Mouse (Mus musculus) gastrocnemius, postnatal 25 days (tissue): ENCODE results near the gene Cpa4. TPM values are rescaled to one million over a fixed set of nuclear protein-coding genes. Genes with fewer than 3 reads are reported as not detected.
A peak's percentile ranks its signal among the peaks of the same experiment; 100 is the strongest.

Experiments
- DNase-seq: peaks from one replicate; pipeline ENCODE4 v3.0.0; 2022
- total RNA-seq, 2 experiments: library from RNA; stranded (reverse); gene quantifications; 1 replicate in 1 of 2; 2 replicates in 1 of 2; pipeline ENCODE4 v1.2.3; 2021

The Cpa4 gene
- total RNA-seq, 2 experiments from 2014 or later, result not detected

DNA sequence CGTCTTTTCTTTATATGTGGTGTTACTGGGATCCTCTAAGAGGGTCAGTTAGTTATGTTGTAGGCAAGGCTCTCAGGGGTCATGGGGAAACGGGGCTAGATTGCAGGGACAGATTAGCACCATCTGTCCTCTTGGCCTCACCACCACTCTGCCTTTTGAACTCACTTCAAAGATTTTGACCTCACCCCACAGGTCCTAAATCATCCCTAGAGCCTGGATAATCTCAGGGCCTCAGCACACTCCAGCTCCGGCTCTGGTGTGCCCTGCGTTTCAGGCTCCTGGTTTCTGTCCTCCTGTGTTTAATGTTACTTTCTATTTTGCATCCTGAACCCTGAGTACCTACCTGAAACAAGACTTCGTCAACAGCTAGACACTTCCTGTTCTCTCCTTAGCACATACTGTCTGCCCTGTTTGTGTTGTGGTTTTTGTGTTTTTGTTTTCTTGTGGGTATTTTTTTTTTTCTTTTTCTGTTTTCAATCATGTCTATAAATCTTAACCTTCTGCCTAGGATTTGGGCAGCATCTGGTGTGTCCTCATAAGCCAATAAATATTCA is 23.8 kb downstream of the Cpa4 start:
- DNase-seq, result no peak

DNA sequence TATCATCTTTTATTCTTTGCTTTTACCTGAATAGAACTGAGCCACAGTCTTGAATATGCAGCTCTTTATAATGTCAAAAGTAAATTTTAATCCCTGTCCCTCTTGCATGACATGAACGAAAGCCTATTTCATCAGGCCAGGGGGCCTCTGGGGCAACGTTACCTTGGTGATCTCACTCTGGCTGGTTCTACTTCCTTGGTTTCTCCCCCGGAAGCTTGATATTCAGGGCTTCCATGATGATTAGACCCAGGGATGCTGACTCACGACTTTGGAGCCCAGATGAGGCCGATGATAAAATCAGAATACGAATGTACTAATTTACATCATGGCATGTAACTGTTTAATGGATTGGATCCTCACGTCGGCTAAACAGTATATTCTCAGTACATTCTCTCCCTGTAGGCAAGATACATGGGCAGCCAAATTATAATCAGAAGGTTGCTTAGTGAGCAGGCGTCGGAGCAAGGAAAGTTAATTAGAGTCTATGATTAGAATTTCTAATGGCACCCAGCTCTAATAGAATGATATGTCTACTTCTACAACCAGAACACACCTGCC is 24.3 kb downstream of the Cpa4 start:
- DNase-seq, result no peak

DNA sequence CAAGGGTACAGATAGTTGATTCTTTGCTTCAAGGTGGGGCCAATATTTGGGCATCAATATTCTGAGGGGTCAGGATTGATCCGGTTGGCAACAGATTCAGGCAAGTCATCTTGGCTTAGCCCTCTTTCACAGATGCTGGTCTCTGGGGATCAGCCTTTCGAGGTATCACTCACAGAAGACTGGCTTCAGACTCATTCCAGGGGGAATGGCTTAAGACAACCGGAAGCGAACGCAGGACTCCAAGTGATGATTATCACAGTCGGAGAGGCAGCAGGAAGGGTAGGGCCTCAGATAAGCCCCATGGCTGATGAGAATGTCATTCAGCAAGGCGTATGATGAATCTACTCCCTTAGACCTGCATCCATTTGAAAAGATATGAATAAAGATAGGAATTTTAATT is 26.2 kb downstream of the Cpa4 start:
- DNase-seq, result no peak

DNA sequence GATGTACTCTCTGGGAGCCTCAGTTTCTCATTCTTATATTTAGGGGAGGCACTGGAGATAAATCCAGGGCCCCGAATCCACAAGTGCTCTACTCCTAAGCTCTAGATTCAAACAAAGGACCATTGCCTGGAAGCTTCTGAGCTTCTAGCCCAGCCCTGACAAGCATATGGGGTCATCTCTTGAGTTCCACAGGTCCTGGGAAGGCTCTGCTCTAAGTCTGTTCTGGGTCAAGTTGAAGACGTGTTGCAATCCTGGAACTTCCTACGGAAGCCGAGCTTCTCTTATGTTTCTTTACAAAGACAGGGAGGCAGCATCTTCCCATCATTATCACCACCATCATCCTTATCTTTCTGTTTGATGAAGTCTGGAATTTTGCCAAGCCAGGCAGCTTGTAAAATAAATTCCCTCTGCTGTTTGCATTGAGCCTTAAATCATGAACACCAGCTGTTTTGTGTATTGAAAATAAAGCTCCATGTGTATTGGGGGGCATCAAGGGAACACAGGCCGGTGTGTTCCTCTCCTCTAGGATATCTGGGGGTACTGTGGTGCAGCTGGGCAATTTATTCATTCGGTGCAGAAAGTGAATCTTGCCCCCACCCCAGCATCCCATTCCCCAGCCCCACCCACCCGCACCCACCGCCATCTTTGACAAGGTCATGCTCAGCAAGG is 28.2 kb downstream of the Cpa4 start:
- no peak for DNase-seq

DNA sequence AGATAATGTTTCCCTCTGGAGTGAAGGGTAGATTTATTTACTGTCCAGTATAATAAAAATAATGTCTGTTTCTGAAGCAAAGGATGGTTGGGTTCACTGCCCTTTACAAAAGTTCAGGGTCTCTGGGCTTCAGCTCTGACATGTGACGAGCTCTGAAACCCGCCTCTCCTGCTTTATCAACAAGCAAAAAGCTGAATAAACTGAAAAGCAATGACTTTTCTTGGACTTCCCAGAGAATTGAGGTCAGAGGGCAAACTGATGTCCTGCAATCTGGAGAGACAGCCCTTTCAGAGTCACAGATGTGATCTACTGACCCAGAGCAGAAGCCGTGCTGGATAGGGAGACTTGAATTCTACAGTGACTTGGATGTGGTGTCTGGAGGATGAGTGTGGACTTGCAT is 31.9 kb downstream of the Cpa4 start:
- no peak for DNase-seq

DNA sequence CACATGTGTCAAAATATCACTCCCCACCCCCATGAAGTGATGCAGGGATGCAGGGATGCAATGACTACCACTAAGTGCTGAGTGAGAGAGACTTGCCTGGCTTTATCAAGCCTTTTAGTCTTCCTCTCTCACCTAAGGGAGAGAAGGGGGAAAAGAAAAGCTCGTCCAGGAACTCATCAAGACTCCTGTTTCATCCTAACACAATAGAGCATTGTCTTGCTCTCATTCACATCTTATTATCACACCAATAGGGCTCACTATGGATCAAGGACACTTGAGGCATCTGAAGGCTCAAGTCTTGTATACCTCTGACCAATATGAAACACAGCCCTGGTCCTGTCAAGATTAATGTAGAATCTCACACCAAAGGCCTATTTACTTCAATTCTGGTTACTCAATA is 32.8 kb downstream of the Cpa4 start:
- DNase-seq, result no peak

DNA sequence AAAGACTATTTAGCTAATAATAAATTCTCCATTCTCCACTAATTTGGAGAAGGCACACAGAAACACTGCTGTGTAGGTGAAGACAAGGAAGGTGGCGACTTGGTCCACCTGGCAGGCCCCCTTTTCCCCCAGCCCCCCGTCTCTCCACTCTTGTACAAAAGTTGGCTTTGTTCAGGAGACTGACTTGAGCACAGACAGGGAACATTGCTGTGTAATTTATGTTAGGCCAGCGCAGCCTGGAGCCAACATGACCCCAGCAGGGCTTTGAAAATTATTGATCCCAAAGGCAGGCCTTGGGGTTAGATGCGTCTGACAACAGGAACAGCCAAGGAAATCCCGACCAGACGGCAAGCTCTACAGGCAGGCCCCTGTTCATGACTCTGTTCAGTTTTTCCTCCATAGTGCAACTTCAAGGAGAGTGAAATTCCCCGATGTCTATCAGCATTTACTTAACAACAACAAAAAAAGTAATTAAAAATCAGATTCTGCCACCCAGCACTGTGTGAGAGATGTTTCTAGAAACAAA is 36.2 kb downstream of the Cpa4 start:
- DNase-seq, result no peak

DNA sequence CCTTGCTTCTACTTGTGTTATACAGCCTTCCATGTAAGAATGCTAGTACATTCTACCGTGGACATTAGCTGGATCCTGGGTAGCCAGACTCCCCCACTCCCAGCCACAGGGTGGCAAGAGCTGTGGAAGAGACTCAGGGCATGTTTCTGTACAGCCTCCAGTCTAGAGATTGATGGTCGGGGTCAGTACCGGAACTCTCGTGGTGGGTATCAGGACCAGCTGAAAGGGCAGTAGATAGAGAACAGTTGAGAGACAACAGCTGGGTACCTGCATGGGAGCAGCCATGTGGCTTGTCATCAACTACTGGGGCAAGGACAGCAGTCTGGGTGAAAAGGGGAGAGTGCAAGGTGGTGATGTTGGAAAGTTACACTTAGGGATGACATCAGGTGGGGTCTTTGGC is 36.9 kb downstream of the Cpa4 start:
- DNase-seq, result no peak

DNA sequence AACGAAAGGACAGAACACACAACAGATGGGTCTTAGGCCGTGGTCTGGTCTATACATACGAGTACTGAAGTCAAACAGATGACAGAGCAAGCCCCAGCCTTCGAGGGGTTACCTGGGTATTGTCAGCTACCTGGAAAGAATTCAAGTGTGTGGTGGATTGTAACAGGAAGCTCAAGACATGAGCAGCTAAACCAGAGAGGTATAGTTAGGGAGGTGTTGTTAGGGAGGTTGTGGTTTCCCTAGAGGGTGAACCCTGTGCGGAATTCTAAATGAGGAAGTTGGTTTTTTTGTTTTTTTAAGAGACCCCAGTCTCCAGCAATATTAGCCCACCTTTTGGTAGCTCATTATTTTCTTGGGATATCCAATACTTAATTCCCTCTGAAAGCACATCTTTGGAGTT is 37.5 kb downstream of the Cpa4 start:
- no peak for DNase-seq

DNA sequence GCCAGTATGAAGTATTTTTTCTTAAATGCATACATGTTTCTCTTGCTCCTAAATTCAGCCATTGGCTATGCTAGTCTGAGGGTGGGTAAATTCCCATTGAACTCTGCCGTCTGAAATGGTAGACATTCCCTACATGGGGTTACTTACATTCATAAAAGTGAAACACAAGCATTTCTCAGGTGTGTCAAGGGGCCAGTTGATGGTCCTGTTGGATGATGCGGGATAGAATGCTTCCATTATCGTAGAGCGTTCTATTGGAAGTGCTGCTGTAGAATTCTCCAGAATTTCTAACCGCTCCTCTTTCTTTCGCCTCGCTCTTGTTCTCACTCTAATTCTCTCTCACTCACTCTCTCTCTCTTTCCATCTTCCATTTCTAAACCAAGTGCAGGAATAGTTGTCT is 42.5 kb downstream of the Cpa4 start, which contains the start of gene Cpa5:
Gene Cpa5, plus strand, starts transcription at position 301 of the 400 bp plus-strand sequence.
- no peak for DNase-seq

DNA sequence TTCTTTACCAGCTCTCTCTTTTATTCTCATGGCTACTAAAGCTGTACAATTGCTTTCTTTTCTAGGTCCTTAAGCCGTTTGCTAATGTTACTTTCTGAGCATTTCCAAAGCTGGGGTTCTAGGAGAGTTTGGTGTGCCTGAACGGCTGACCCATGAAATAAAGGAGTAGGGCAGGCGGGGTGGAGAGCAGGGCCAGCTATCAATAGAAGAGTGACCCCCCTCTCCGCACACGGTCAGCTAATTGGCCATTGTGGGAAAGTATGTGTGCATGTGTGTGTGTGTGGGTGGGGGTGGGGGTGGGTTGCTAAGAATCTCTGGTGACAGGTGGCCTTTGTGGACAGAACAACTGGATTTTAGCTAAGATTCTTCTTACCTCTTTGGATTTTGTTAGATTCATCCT is 43.0 kb downstream of the Cpa4 start:
- no peak for DNase-seq

DNA sequence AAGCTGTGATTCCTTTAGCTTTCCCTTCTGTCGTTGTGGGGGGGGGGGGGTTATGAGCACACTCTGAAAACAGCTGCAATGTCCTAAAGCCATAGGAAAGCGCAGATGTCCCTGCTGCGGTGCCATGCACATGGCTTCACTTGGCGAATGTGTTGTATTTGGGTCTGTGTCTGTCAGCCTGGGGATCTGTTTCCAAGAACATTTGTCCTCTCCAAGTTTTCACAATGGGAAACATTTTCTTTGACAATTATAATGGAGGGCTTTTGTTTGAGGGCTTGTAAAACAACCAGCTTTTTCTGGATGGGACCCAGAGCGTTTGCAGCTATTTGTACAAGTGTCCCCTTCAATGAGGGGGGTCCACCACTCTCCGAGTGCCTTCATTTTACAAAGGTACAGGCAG is 46.1 kb downstream of the Cpa4 start:
- no peak for DNase-seq

DNA sequence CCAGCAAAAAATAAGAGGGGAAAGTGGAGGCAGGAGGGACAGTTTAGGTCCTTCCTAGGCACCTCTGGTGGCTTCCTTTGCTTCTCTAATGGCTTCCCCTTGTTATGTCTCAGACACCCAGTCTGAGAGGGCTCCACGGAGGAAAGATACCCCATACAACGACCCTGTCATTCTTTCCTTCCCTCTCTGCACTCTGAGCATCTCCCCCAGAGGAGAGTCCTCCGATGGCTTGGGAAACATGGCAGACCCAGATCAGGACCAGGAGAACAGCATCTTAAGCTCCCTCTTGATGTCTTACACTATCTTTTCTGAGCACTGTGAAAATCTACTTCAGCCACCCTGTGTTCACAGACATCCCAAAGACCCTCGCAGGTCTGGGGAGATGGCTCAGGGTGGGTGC is 47.6 kb downstream of the Cpa4 start:
- no peak for DNase-seq

DNA sequence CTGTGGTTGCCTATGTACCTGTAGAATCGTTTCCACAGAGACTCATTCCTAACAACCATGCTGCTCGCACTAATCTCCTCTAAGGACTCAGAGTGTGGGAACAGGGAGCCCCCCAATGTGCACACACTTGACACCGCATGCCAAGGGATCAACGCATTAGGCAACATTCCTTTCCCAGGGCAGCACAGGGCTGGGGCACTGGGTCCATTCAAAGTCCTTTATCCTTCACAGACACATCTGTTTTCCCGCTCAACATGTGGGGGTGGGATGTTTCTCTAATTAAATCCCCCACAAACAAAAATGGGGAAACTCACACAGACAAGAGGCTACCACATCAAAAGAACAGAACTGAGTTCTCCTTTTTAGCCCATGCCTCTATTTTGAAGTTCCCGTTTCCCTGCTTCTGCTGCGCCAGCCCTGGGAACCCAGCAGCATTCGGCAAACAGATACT is 48.3 kb downstream of the Cpa4 start:
- DNase-seq, result no peak

DNA sequence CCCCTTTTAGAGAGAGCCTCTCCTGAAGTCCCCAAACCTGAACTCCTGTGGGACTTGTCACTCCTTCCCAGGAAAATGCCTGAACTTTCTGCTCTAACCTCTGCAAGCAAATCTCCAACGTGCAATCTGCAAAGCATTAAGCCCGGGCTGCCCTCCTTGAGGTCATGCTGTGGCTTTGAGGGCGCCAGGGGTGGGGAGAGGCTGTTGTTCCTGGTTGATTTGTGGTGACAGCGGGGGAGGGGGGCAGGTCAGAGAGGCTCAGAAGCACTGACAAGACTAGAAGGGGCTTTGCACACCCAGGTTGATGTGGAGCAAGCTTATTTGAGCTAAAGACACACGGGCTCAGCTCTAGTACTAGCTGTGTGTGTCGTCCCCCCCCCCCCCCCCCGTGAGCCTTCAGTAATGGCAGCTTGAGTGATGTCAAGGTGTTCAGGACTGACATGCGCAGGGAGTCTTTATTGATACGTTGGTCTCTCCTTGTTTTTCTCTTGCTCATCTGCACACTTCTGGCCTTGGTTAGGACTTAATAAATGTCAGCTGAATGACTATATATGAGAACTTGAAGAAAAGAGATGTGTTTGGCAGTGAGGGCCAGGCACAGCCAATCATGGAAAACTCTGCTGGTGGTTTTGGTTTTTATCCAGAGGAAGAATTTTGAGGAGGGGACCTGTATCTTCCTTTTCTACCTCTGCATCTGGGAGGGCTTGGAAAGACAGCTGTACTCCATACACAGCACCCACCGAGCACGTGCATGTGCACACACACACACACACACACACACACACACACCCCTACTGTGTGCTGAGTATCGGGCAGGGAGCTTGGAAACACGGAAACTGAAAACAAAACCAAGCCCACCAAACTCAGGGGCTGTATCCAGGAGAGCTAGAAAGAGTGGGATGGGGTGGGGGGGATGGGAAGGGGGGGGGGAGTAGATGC is 49.1 kb downstream of the Cpa4 start:
- DNase-seq, result no peak

DNA sequence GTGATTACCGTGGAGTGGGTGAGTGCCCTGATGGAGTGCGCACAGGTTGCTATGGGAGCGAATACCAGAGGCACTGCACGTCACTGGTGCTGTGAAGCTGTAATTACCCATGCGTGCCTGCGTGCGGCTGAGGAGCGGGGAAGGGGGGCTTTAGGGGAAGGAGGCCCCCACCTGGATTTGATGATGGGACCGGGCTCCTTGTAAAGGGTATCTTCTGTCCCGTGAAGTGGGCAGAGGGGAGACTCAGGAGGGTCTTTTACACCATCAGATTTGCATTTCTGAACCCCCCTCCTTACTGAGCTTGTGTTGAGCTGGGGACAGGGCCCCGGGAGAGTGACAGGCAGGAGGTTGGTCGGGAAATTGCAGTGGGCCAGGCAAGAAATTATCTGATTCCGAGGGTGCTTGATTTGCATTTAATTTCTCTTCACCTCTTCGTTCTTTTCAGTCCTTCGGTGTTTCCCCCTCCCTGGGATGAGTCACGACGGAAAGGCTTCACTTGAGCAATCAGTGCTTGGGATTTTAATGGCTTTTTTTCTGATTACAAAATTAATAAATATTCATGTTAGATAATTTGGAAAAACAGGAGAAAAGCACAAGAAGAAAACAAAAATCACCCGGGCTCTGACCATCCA is 49.9 kb downstream of the Cpa4 start:
- no peak for DNase-seq

DNA sequence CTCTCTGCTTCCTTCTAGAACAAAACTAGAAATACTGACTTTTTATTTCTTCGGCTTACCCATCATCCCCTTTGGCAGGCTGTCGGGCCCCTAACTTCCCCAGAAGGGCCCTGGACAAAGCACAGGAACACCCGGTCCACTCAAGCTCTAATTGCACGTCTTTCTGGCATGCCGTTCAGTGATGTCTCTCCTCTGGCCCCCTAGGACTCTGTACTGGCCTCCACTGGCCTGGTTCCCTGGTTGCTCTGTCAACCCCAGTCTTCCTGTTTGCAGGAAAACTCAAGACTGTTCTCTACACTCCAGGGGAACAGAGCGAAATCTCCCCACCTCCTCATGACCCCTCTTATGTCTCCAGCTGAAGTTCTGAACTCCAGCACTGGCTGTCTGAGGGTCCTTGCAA is 50.6 kb downstream of the Cpa4 start:
- peak; percentile 41 for DNase-seq

DNA sequence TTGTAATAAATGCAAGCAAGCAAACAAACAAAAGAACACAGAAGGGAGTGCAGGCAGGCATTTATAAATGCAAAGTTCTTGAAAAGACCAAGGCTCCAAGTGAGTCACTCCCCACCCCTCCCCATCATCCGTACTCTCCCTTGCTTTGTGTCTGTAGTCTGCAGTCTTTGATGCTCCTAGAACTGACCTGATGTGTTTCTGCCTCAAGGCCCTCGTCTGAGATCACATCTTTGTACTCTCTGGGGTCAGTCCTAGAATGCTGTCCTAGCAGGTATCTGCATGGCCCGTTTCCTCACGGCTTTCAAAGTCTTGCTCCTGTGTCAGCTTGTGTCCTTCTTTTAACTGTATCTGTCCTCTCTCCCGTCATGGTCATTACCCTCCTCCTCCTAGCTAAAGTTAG is 51.4 kb downstream of the Cpa4 start:
- no peak for DNase-seq

DNA sequence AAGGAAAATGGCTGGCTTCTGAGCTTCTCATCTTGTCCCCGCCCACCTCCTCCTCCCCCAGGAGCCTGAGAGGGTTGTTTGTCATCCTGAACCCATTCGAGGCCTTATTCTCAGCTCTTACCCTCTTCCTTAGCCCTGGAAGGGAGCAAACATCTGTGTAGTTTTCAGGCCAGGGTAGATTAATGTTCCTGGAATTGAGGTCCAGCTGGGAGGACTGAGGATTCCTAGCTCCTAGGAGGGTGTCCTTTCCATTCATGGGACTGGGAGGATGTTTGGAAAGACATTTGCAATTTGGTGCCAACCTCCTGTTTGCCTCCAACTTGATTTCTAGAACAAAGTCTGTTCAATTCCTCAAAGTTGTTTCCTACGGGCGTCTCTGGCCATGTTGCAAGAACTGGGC is 52.4 kb downstream of the Cpa4 start:
- DNase-seq, result peak; percentile 57

DNA sequence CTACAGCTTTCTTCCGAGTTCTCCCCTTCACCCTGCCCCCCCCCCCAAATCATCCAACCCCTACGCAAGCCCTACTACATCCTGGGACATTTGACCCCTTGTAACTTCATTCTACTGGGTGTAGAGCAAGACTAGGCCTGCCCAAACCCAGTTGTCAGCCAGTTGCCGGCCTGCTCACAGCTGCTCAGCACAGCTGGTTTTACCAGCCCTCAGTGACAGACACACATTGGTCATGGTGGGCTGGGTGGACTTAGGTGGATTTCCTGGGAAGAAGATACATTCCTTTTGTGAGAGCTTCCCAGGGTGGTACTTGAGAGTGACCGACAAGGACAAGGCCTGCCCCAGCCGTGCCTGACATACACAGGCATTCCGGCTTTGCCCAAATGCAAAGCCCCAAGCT is 52.8 kb downstream of the Cpa4 start:
- peak; percentile 25 for DNase-seq

DNA sequence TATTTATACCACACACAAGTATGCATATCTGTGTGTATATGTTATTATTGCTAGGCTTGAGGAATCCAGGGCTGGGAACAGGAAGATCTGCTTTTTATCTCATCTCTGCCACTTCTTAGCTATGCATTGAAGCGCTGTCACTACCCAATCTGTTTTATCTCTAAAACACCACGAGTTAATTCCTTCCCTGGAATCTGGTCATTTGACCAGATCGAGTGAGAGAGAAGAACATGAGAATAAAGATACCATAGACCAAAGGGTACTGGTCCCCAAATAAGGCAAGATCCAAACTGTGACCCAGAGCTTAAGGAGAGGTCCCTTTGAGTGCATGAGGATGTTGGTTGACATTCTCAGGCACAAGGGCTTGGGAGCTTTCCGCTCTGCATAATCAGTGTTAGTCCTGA is 53.8 kb downstream of the Cpa4 start:
- no peak for DNase-seq

DNA sequence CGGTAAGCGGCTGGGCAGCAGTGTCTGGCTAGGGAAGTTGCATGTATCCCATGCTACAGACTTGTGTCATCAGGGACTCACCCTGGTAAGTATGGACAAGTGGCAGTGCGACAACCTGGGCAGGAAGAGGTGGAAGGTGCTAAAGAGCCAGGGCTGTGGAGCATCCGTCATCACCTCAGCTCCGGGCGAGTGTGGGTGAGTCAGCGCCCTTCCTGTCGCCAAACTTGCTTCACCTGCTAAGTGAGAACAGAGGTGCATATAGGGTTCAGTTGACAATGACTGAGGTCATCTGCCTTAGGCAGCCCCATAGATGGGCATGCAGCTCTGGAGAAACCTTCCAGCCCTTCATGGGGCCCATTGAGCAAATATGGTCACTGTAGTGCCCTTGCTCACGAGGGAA is 56.6 kb downstream of the Cpa4 start:
- no peak for DNase-seq
